Mouse (Mus musculus) monocyte, adult 5-6 weeks (primary cell): ENCODE measurements around the gene Prkag2. TPM values are rescaled to one million over a fixed set of nuclear protein-coding genes. Genes with fewer than 3 reads are reported as not detected.

Experiments
- ATAC-seq: fragments of 153-309, 156-312 bp; replicated peaks from 2 replicates; pipeline ENCODE4 v1.8.0; 2017; ENCODE audit warnings: mild to moderate bottlenecking; ENCODE audit not compliant: low TSS enrichment, insufficient number of reproducible peaks, severe bottlenecking, poor library complexity, low FRiP score
- total RNA-seq: library from RNA; stranded (forward); fragments of 200-1000, 200-491, 200-594 nt; gene quantifications from 3 replicates; pipeline ENCODE4 v1.2.3, GENCODE M21; 2017

Gene Prkag2
- total RNA-seq, 1 experiment from 2014 or later: 61.0 TPM

DNA sequence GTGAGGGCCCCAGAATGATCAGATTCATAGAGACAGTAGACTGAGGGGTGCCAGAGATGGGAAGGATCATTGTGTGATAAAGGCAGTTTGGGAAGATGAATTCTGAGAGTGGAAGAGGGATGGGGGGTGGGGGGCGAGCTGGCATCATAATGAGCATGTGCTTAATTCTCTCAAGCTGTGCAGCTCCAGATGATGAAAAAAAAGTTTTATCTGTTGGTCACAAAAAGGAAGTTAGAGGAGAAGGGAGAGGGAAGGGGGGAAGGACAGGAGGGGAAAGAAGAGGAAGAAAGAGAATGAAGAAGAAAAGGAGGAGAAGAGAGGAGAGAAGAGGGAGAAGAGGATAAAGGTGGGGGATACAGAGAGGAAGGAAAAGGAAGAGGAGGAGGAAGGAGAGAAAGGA lies 116.3 kb downstream of the Prkag2 start:
- ATAC-seq: no peak

DNA sequence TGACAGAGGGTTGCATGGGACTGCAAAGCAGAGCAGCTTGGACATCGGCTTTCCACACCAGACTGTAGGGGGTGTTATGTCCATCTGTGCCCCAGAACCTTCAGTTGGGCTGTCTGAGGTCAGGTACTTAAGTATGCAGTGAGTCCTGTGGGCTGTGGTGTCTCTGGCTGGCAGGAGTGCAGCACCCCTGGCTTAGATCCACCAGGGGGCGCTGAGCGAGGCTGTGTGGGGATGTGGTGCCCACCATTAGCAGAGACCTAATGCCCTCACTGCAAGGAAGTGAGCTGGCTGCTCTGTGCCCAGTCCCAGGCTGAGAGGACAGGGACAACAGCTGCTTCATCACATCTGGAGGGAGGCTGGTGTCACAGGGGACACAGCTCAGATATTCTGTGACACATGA lies 116.9 kb downstream of the Prkag2 start:
- ATAC-seq: 0 out of 2 replicates have a peak, but pooled peaks have one; percentile 22

DNA sequence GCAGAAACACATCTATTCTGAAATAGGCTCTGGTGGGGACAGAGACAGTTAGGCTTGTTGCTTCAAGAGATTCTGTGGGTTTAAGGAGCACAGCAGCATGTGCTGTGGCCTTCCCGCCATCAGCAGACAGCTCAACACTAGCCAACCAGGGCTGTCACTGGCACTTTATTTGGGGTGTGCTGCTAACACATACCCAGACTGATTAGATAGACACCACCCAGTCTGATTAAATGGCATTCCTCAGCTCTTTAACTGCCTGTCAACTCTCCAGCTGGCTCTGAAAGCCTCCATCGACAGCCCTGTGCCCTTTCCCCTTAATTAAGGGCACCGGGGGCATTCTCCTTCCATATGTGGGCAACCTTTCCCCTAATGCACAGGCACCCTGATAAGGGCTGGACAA lies 118.2 kb downstream of the Prkag2 start:
- no peak for ATAC-seq

DNA sequence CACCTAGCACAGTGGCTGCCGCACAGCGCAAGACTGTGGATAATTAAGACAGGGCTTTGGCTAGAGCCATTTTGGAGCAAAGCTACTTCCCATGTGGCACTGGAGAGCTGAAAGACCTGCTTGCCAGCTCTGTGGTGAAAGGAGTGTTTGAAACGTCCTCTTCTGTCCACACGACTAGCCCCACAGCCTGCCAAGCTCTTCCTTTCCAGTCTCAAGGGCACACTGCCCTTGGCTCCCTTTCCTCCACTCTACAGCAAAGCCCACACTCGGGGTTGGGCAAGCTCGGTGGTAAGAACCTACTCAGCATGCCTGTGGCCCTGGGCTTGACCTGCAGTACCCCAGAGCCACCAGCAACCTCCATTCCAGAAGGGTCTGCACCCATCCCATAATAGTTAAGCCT lies 118.7 kb downstream of the Prkag2 start:
- ATAC-seq: no peak

- no peak for ATAC-seq
Measured at GRCm38 (mm10) chr5:24979968-24980345, 120.5 kb downstream of the Prkag2 start.

DNA sequence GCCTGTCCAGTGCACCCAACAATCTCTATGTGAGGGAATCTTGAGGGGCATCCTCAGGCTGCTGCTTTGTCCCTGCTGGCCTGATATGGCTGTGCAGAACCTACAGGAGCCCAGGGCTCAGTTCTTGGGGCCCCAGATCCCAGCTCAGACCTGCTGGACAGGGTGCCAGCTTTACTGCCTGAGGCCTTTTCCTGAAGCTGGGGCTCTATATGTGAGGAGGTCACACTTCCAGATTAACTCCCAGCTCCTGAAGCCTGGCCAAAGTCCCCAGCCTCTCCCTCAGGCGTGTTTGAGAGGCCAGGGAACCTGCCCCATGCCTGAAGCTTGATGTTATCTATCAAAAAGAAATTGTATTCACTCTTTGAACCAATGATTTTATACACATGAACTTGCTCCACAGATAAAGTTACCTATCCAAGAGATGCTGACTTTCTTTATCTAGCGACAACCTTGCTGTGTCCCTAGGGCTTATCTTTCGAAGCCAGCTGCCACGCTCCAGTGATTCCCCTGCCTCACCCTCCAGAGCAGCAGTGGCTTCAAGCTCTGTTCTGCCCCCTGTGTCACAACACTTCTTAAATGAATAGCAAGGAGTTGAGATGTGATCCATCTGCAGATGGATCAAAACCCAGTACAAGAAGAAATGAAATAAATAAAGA lies 121.0 kb downstream of the Prkag2 start:
- ATAC-seq: no peak

DNA sequence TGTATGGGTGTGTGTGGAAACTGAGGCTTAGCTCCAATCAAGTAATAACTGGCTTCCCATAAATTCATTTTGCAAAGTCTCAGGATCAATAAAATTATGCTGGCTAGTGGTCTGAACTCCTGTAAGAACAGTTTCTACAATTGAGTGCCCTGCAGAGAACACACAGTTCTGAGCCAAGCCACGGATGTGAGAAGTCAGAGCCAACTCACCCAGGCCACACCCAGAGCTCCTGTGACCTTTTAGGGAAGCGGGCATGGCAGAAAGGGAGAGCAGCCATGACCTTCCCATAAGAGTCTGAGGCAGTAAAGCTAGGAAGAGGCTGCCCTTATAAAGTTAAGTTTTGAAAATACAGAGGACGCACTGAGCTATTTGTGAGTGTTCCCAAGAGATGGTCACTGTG lies 123.5 kb downstream of the Prkag2 start:
- 0 out of 2 replicates have a peak, but pooled peaks have one; percentile 36 for ATAC-seq

- ATAC-seq: no peak
Measured at GRCm38 (mm10) chr5:24976236-24976635, 124.2 kb downstream of the Prkag2 start.

DNA sequence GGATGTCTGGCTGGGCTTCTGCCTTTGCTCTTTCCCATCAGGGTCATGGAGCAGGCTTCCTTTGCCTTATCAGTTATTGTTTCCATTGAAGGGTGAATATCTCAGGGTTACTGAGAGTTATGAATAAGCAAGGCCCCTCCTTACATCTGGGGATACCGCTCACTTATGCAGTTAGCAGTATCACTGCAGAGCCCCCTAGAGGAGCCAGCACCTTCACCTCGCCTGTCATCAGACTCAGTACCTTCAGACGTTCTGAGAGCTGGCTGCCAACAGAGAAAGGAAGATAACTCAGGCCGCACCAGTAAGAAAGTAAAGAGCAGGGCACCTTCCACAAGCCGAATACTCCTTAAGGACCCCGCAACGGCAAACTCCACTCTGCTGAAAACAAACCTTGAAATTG lies 125.3 kb downstream of the Prkag2 start:
- ATAC-seq: no peak

GRCm38 (mm10) chr5:24973672-24974225 lies 126.7 kb downstream of the Prkag2 start:
- no peak for ATAC-seq

DNA sequence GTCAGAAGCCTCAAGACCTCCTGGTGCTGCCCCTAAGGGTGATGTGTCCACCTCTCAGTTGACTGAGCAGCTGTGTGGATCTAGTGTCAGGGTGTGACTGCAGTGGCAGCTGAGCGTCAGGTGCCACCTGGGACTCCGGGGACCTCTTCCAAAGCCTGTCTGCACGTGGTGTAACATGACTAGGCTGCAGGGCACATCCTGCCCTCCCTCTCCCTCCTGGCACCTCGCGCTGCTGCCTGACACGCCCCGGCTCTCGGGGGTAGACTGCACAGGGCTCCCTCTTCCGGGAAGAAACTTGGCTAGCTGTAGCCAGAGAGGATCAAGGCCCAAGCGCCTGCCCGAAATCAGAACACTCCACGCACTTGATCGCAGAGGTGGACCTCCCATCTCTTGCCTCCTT lies 127.2 kb downstream of the Prkag2 start:
- 0 out of 2 replicates have a peak, but pooled peaks have one; percentile 10 for ATAC-seq

- 0 out of 2 replicates have a peak, but pooled peaks have one; percentile 44 for ATAC-seq
Measured at GRCm38 (mm10) chr5:24970552-24971275, 129.7 kb downstream of the Prkag2 start.

DNA sequence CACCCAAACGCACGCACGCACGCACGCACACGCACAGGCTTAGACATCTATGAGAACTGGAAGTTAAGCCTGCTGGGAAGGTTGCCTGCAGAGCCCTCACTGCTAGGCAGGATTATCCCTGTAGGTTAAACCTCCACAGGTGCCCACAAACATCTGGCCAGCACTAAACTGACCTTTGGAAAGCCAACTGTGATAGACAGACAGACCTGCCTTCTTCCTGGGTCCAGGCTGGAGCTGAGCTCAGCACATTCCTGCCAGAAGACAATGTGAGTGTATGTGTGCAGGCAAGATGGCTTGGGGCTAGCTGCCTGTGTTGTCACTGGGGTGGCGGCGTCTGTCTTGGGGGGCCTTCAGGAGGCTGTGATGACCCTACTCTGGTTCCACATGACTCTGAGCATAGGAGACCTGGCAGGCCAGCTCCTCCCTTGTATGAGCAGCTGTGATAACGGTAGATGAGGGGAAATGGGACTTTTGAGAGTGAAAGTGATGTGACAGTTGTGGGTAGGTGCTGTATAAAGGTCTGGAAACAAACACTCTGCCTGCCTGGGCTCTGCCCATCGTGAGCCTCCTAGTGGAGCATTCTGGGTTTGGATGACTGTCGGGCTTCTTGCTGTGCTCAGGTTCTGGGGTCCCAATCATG lies 131.1 kb downstream of the Prkag2 start:
- ATAC-seq: no peak

- ATAC-seq: no peak
Measured at GRCm38 (mm10) chr5:24968792-24969191, 131.7 kb downstream of the Prkag2 start.

GRCm38 (mm10) chr5:24967898-24968535 lies 132.4 kb downstream of the Prkag2 start:
- ATAC-seq: no peak

DNA sequence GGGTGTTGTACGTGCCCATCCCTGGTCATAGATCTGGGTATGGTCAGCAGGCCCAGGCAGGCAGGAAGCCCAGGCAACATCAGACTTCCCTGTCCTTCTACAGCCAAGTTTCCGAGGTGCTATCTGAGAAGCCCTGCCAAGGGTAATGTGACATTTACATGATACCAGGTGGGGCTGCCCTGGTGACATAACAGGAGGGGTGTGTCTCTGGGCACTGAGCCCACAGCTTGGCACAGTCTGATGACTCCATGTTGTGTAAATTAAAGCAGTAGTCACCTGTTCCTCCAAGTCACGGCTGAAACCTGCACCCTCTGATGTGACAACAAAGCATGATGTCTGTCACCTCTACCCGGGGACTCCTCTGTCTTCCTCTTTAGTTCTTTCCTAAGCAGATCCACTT lies 136.7 kb downstream of the Prkag2 start:
- ATAC-seq: no peak

GRCm38 (mm10) chr5:24960791-24961190 lies 139.7 kb downstream of the Prkag2 start:
- ATAC-seq: no peak

DNA sequence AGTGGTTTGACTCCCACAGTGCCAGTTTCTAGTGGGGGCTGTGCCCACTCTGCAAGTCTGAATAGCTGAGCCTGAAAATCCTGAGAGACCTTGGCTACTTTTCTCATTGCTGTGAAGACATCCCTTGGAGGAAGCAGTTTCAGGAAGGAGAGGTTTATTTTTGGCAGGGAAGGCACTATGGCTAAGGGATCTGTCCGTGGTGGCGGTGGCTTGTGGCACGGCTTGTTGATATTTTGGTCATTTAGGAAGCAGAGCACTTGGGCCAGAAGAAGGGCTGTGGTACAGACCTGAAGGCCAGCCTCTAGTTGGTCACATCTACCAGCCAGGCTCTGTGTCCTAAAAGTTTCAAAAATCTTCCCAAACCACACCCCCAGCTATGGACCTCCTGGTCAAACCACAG lies 140.7 kb downstream of the Prkag2 start:
- no peak for ATAC-seq

GRCm38 (mm10) chr5:24958596-24958995 lies 141.8 kb downstream of the Prkag2 start:
- no peak for ATAC-seq
